Mouse (Mus musculus) limb, embryonic 12.5 days (tissue): Measurements from ENCODE around the gene Thy1. TPM values are rescaled to one million over a fixed set of nuclear protein-coding genes. Genes with fewer than 3 reads are reported as not detected.

Experiments
- ATAC-seq: fragments of 200-750 bp; cut with Nextera tagmentation; 2 replicates; pipeline ENCODE4 v1.8.0; 2017; ENCODE audit warnings: low read depth, moderate TSS enrichment; ENCODE audit not compliant: insufficient number of reproducible peaks, insufficient read depth, low FRiP score, low TSS enrichment
- H3K27ac ChIP-seq: fragments of 300-500 bp; sonication (generic); 2 replicates; pipeline ENCODE4 v1.5.1; 2016; ENCODE audit warnings: mild to moderate bottlenecking, moderate library complexity
- H3K27me3 ChIP-seq: fragments of 300-500 bp; sonication (generic); 2 replicates; pipeline ENCODE4 v1.6.1; 2016; ENCODE audit warnings: mild to moderate bottlenecking, moderate library complexity
- H3K36me3 ChIP-seq: fragments of 300-500 bp; sonication (generic); 2 replicates; pipeline ENCODE4 v1.6.1; 2016; ENCODE audit warnings: mild to moderate bottlenecking, moderate library complexity
- H3K4me1 ChIP-seq: fragments of 300-500 bp; sonication (generic); replicated peaks from 2 replicates; pipeline ENCODE4 v1.6.1; 2016
- H3K4me2 ChIP-seq: fragments of 300-500 bp; sonication (generic); 2 replicates; pipeline ENCODE4 v1.6.1; 2016; ENCODE audit warnings: mild to moderate bottlenecking, moderate library complexity
- H3K4me3 ChIP-seq: fragments of 300-500 bp; sonication (generic); replicated peaks from 2 replicates; pipeline ENCODE4 v1.5.1; 2016; ENCODE audit warnings: mild to moderate bottlenecking
- H3K9ac ChIP-seq: fragments of 300-500 bp; sonication (generic); replicated peaks from 2 replicates; pipeline ENCODE4 v1.6.1; 2016; ENCODE audit warnings: mild to moderate bottlenecking, moderate library complexity
- H3K9me3 ChIP-seq: fragments of 300-500 bp; sonication (generic); 2 replicates; pipeline ENCODE4 v1.6.1; 2016; ENCODE audit warnings: mild to moderate bottlenecking, moderate library complexity
- WGBS: fragments of 180-500 bp; shearing (Covaris S2); methylation state at CpG from one replicate; pipeline ENCODE4 v1.1.7; 2016; 5-methylcytosine and 5-hydroxymethylcytosine counted together
- polyA plus RNA-seq: library from polyadenylated mRNA; unstranded; fragments of >200 nt; fragmentation: Nextera tagmentation; extraction: Ambion mirVana; gene quantifications from 2 replicates; pipeline ENCODE4 v1.2.1, GENCODE M21; 2016

The Thy1 gene
- polyA plus RNA-seq, 1 experiment from 2014 or later: not detected

GRCm38 (mm10) chr9:44069252-44069651 is 26.1 kb downstream of the Thy1 start:
- Histone ChIP-seq H3K27ac (no peak overlapping the region), H3K4me3 (no peak overlapping the region), H3K27me3 (peaks cover 18% of the 10 kb centered on the region), H3K36me3 (no peaks in the 10 kb centered on the region), H3K9ac (no peak overlapping the region), H3K4me1 (peaks cover 35% of the 10 kb centered on the region), H3K9me3 (no peaks in the 10 kb centered on the region), H3K4me2 (no peak overlapping the region)
- ATAC-seq: no peak
- WGBS: 20% methylated on average over 7 of the region's 7 CpGs

- Histone ChIP-seq H3K27me3 (peaks cover 20% of the 10 kb centered on the region), H3K9ac (no peak overlapping the region), H3K9me3 (no peaks in the 10 kb centered on the region), H3K27ac (no peak overlapping the region), H3K4me2 (no peak overlapping the region), H3K4me1 (peaks cover 35% of the 10 kb centered on the region), H3K4me3 (no peak overlapping the region), H3K36me3 (no peaks in the 10 kb centered on the region)
- ATAC-seq: no peak
- WGBS: 62% methylated on average over 14 of the region's 14 CpGs
Measured at GRCm38 (mm10) chr9:44070113-44070843, 27.1 kb downstream of the Thy1 start.

GRCm38 (mm10) chr9:44070844-44071231 is 27.7 kb downstream of the Thy1 start:
- no peak overlapping the region for H3K9ac ChIP-seq
- no peak overlapping the region for H3K4me2 ChIP-seq
- no peak overlapping the region for H3K4me3 ChIP-seq
- H3K9me3 ChIP-seq: no peaks in the 10 kb centered on the region
- ATAC-seq: no peak
- no peaks in the 10 kb centered on the region for H3K36me3 ChIP-seq
- peaks cover 40% of the 10 kb centered on the region for H3K4me1 ChIP-seq
- WGBS: 22% methylated on average over 8 of the region's 8 CpGs
- peaks cover 23% of the 10 kb centered on the region for H3K27me3 ChIP-seq
- no peak overlapping the region for H3K27ac ChIP-seq

GRCm38 (mm10) chr9:44071914-44072598 is 28.9 kb downstream of the Thy1 start:
- Histone ChIP-seq H3K9ac (no peak overlapping the region), H3K9me3 (no peaks in the 10 kb centered on the region), H3K36me3 (no peaks in the 10 kb centered on the region), H3K4me1 (peaks cover 40% of the 10 kb centered on the region), H3K4me2 (peak overlapping the region; percentile 26; the same call in 1 of the 2 replicates), H3K27me3 (peaks cover 23% of the 10 kb centered on the region), H3K27ac (no peak overlapping the region), H3K4me3 (no peak overlapping the region)
- 39% methylated on average over 11 of the region's 11 CpGs for WGBS
- ATAC-seq: no peak

- H3K27me3 ChIP-seq: peaks cover 23% of the 10 kb centered on the region
- no peaks in the 10 kb centered on the region for H3K9me3 ChIP-seq
- no peak overlapping the region for H3K9ac ChIP-seq
Measured at GRCm38 (mm10) chr9:44072599-44072915, 29.4 kb downstream of the Thy1 start.

GRCm38 (mm10) chr9:44073115-44073514 is 29.9 kb downstream of the Thy1 start:
- Histone ChIP-seq H3K4me3 (no peak overlapping the region), H3K27ac (no peak overlapping the region), H3K4me2 (no peak overlapping the region), H3K9ac (no peak overlapping the region), H3K36me3 (no peaks in the 10 kb centered on the region), H3K4me1 (peaks cover 37% of the 10 kb centered on the region), H3K9me3 (no peaks in the 10 kb centered on the region), H3K27me3 (peaks cover 23% of the 10 kb centered on the region)
- 65% methylated on average over 5 of the region's 5 CpGs for WGBS
- ATAC-seq: no peak

More at GRCm38 (mm10) chr9:44072599-44072915, 29.4 kb downstream of the Thy1 start:
- Histone ChIP-seq H3K4me2 (0 out of 2 replicates have a peak overlapping the region, but pooled peaks have one; percentile 26), H3K4me1 (peaks cover 37% of the 10 kb centered on the region), H3K27ac (no peak overlapping the region), H3K36me3 (no peaks in the 10 kb centered on the region), H3K4me3 (no peak overlapping the region)
- no peak for ATAC-seq
- WGBS: 38% methylated on average over 4 of the region's 4 CpGs

GRCm38 (mm10) chr9:44074395-44075275 is 31.5 kb downstream of the Thy1 start:
- Histone ChIP-seq H3K27me3 (peaks cover 13% of the 10 kb centered on the region), H3K36me3 (no peaks in the 10 kb centered on the region), H3K4me1 (peaks cover 48% of the 10 kb centered on the region), H3K4me3 (no peak overlapping the region), H3K27ac (no peak overlapping the region), H3K9ac (no peak overlapping the region), H3K9me3 (no peaks in the 10 kb centered on the region), H3K4me2 (no peak overlapping the region)
- 62% methylated on average over 9 of the region's 9 CpGs for WGBS
- no peak for ATAC-seq

- WGBS: 71% methylated on average over 24 of the region's 24 CpGs
- no peak for ATAC-seq
- Histone ChIP-seq H3K27me3 (peaks cover 8% of the 10 kb centered on the region), H3K4me2 (no peak overlapping the region), H3K9ac (no peak overlapping the region), H3K27ac (no peak overlapping the region), H3K9me3 (no peaks in the 10 kb centered on the region), H3K36me3 (no peaks in the 10 kb centered on the region), H3K4me3 (no peak overlapping the region), H3K4me1 (peaks cover 48% of the 10 kb centered on the region)
Measured at GRCm38 (mm10) chr9:44075276-44075995, 32.3 kb downstream of the Thy1 start.

- ATAC-seq: no peak
- Histone ChIP-seq H3K4me2 (no peak overlapping the region), H3K4me3 (no peak overlapping the region), H3K9me3 (no peaks in the 10 kb centered on the region), H3K27ac (no peak overlapping the region), H3K36me3 (no peaks in the 10 kb centered on the region), H3K4me1 (peaks cover 46% of the 10 kb centered on the region), H3K9ac (no peak overlapping the region), H3K27me3 (peaks cover 8% of the 10 kb centered on the region)
- 67% methylated on average over 16 of the region's 16 CpGs for WGBS
Measured at GRCm38 (mm10) chr9:44075996-44076763, 33.0 kb downstream of the Thy1 start.

GRCm38 (mm10) chr9:44076764-44077120 is 33.6 kb downstream of the Thy1 start:
- H3K9me3 ChIP-seq: no peaks in the 10 kb centered on the region
- peaks cover 48% of the 10 kb centered on the region for H3K4me1 ChIP-seq
- H3K4me3 ChIP-seq: no peak overlapping the region
- no peak overlapping the region for H3K27ac ChIP-seq
- H3K36me3 ChIP-seq: no peaks in the 10 kb centered on the region
- H3K4me2 ChIP-seq: no peak overlapping the region
- H3K9ac ChIP-seq: no peak overlapping the region
- ATAC-seq: no peak
- WGBS: 18% methylated on average over 5 of the region's 5 CpGs
- H3K27me3 ChIP-seq: peaks cover 9% of the 10 kb centered on the region
